Mouse (Mus musculus): Measurements from ENCODE around the gene Il34. TPM values are rescaled to one million over a fixed set of nuclear protein-coding genes. Genes with fewer than 3 reads are reported as not detected.

Il34 gene
- polyA plus RNA-seq, 1 experiment from 2014 or later, result 2.4 TPM

GRCm38 (mm10) chr8:110754713-110755112 is 51.0 kb downstream of the Il34 start:
- peak; percentile 64; the same call in 1 of the 2 replicates for ATAC-seq (ENCODE audit: insufficient read depth)
- Histone ChIP-seq H3K27ac (ENCODE audit: low read depth) (no peak overlapping the region), H3K36me3 (ENCODE audit: insufficient read depth) (no peaks in the 10 kb centered on the region), H3K4me1 (ENCODE audit: insufficient read depth) (no peaks in the 10 kb centered on the region), H3K9ac (no peak overlapping the region), H3K9me3 (ENCODE audit: low read depth, low read length) (no peaks in the 10 kb centered on the region), H3K4me2 (no peak overlapping the region), H3K27me3 (ENCODE audit: insufficient read depth, low read length) (no peaks in the 10 kb centered on the region), H3K4me3 (ENCODE audit: low read depth, low read length) (no peak overlapping the region)
- 29% methylated on average over 4 of the region's 4 CpGs for WGBS
- no peak for TF ChIP-seq CTCF (IDR thresholded peaks at IDR 0.05; ENCODE audit: low read depth)
- no peak for DNase-seq

GRCm38 (mm10) chr8:110751490-110751889 is 54.2 kb downstream of the Il34 start:
- no peak for TF ChIP-seq CTCF (IDR thresholded peaks at IDR 0.05; ENCODE audit: low read depth)
- H3K27ac ChIP-seq (ENCODE audit: low read depth), result no peak overlapping the region
- H3K4me1 ChIP-seq (ENCODE audit: insufficient read depth), result no peaks in the 10 kb centered on the region
- 70% methylated on average over 5 of the region's 5 CpGs for WGBS
- H3K36me3 ChIP-seq (ENCODE audit: insufficient read depth), result no peaks in the 10 kb centered on the region
- no peak overlapping the region for H3K4me2 ChIP-seq
- no peak overlapping the region for H3K4me3 ChIP-seq (ENCODE audit: low read depth, low read length)
- H3K9me3 ChIP-seq (ENCODE audit: low read depth, low read length), result no peaks in the 10 kb centered on the region
- no peaks in the 10 kb centered on the region for H3K27me3 ChIP-seq (ENCODE audit: insufficient read depth, low read length)
- no peak overlapping the region for H3K9ac ChIP-seq
- DNase-seq, result no peak
- no peak for ATAC-seq (ENCODE audit: insufficient read depth)

DNA sequence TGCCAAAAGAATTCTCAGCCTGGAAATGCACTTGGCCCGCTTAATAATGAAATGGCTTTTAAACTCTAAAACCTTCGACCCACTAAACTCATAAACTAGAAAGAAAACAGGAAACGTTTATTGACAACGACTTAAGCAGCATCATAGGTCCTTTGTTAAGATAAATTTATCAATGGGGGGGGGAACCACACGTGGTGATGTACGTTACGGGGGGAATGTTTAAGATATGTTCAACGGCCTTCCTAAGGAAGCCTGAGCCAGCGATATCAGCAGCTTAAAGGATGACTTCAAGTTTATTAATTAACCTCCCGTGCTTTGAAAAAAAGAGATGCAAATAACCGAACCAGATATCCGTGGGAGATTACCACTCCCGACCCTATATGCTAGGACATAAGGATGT is 55.5 kb downstream of the Il34 start:
- DNase-seq (no peak), ATAC-seq (ENCODE audit: insufficient read depth) (no peak)
- TF ChIP-seq CTCF (IDR thresholded peaks at IDR 0.05; ENCODE audit: low read depth), result no peak
- Histone ChIP-seq H3K4me3 (ENCODE audit: low read depth, low read length) (no peak overlapping the region), H3K4me2 (no peak overlapping the region), H3K4me1 (ENCODE audit: insufficient read depth) (no peaks in the 10 kb centered on the region), H3K9ac (no peak overlapping the region), H3K9me3 (ENCODE audit: low read depth, low read length) (no peaks in the 10 kb centered on the region), H3K36me3 (ENCODE audit: insufficient read depth) (no peaks in the 10 kb centered on the region), H3K27me3 (ENCODE audit: insufficient read depth, low read length) (no peaks in the 10 kb centered on the region), H3K27ac (ENCODE audit: low read depth) (no peak overlapping the region)
- WGBS, result 33% methylated on average over 13 of the region's 13 CpGs

DNA sequence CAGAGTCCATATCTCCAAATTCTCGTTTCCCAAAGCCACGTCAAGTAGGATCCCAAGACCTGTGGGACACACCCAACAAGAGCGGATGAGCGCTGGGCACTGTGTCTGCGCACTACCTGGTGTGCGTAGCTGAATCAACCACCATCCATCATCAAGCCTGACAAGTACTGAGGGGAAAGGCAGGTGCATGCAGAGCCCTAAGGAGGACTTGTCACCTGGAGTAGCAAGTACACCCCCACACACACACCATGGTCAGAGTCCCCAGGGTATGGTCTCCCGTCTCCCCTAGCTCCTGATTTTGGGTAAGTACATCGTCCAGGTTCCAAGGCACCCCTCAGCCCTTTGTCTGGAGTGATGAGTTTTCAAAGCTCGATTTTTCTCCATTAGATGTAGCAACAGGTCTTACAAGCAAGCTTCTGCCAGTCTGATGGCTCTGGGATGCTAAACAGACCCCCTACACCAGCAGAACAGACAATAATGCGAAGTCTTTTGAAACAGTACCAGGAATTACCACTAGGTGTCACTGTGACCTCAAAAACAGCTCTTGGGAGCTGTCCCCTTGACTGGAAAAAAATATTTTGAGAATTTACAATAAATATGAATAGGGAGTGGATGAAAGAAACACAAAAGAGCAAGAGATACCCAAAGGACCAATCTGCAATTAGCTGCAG is 56.1 kb downstream of the Il34 start:
- no peak overlapping the region for H3K4me3 ChIP-seq (ENCODE audit: low read depth, low read length)
- WGBS, result 54% methylated on average over 10 of the region's 10 CpGs
- H3K4me2 ChIP-seq, result no peak overlapping the region
- H3K27ac ChIP-seq (ENCODE audit: low read depth), result no peak overlapping the region
- H3K9ac ChIP-seq, result no peak overlapping the region
- no peaks in the 10 kb centered on the region for H3K4me1 ChIP-seq (ENCODE audit: insufficient read depth)
- no peaks in the 10 kb centered on the region for H3K27me3 ChIP-seq (ENCODE audit: insufficient read depth, low read length)
- DNase-seq (peak; percentile 94), ATAC-seq (ENCODE audit: insufficient read depth) (0 out of 2 replicates have a peak, but pooled peaks have one; percentile 32)
- peak; percentile 90 for TF ChIP-seq CTCF (IDR thresholded peaks at IDR 0.05; ENCODE audit: low read depth)
- no peaks in the 10 kb centered on the region for H3K36me3 ChIP-seq (ENCODE audit: insufficient read depth)
- H3K9me3 ChIP-seq (ENCODE audit: low read depth, low read length), result no peaks in the 10 kb centered on the region

DNA sequence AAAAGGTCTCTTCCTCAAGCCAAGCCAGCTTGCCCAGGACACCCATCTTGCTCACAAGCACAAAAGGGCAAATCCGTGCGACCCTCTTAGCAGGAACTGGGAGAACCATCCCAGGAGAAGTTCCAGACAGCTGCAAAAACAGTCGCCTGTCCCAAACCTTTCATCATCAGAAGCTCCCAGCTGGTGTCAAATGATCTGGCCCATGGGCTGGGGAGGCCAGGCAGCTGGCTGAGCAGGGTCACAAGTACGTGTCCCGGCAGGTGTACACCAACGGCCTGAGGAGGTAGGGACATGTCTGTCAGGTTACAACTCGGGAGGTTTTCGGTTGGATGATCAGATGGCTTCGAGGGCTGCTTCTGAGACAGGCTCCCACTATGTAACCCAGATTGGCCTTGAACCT is 59.1 kb downstream of the Il34 start:
- no peak for ATAC-seq (ENCODE audit: insufficient read depth)
- 37% methylated on average over 9 of the region's 9 CpGs for WGBS

GRCm38 (mm10) chr8:110745162-110745561 is 60.6 kb downstream of the Il34 start:
- WGBS, result 94% methylated on average over 10 of the region's 10 CpGs
- no peak for TF ChIP-seq CTCF (IDR thresholded peaks at IDR 0.05; ENCODE audit: low read depth)
- H3K4me2 ChIP-seq, result no peak overlapping the region
- no peak overlapping the region for H3K9ac ChIP-seq
- peaks cover 12% of the 10 kb centered on the region for H3K36me3 ChIP-seq (ENCODE audit: insufficient read depth)
- ATAC-seq (ENCODE audit: insufficient read depth) (no peak), DNase-seq (no peak)
- no peak overlapping the region for H3K4me3 ChIP-seq (ENCODE audit: low read depth, low read length)
- H3K4me1 ChIP-seq (ENCODE audit: insufficient read depth), result no peaks in the 10 kb centered on the region
- no peaks in the 10 kb centered on the region for H3K9me3 ChIP-seq (ENCODE audit: low read depth, low read length)
- no peak overlapping the region for H3K27ac ChIP-seq (ENCODE audit: low read depth)
- no peaks in the 10 kb centered on the region for H3K27me3 ChIP-seq (ENCODE audit: insufficient read depth, low read length)

More for the DNA sequence above, 59.1 kb downstream of the Il34 start:
- Histone ChIP-seq H3K4me1 (ENCODE audit: insufficient read depth) (no peaks in the 10 kb centered on the region), H3K4me3 (ENCODE audit: low read depth, low read length) (no peak overlapping the region), H3K9me3 (ENCODE audit: low read depth, low read length) (no peaks in the 10 kb centered on the region), H3K9ac (no peak overlapping the region), H3K27me3 (ENCODE audit: insufficient read depth, low read length) (no peaks in the 10 kb centered on the region), H3K4me2 (no peak overlapping the region), H3K36me3 (ENCODE audit: insufficient read depth) (no peaks in the 10 kb centered on the region), H3K27ac (ENCODE audit: low read depth) (no peak overlapping the region)
- DNase-seq, result no peak
- no peak for TF ChIP-seq CTCF (IDR thresholded peaks at IDR 0.05; ENCODE audit: low read depth)

GRCm38 (mm10) chr8:110742452-110742818 is 63.3 kb downstream of the Il34 start:
- Histone ChIP-seq H3K4me3 (ENCODE audit: low read depth, low read length) (no peak overlapping the region), H3K4me2 (no peak overlapping the region), H3K27ac (ENCODE audit: low read depth) (no peak overlapping the region), H3K9ac (no peak overlapping the region), H3K36me3 (ENCODE audit: insufficient read depth) (peaks cover 39% of the 10 kb centered on the region), H3K4me1 (ENCODE audit: insufficient read depth) (no peaks in the 10 kb centered on the region), H3K9me3 (ENCODE audit: low read depth, low read length) (no peaks in the 10 kb centered on the region), H3K27me3 (ENCODE audit: insufficient read depth, low read length) (no peaks in the 10 kb centered on the region)
- TF ChIP-seq CTCF (IDR thresholded peaks at IDR 0.05; ENCODE audit: low read depth), result no peak
- WGBS, result 83% methylated on average over 5 of the region's 5 CpGs
- ATAC-seq (ENCODE audit: insufficient read depth) (no peak), DNase-seq (no peak)
